Mouse (Mus musculus) brown adipose tissue, adult 24 weeks (tissue): Measurements from ENCODE around the gene Arl6ip5. TPM values are rescaled to one million over a fixed set of nuclear protein-coding genes. Genes with fewer than 3 reads are reported as not detected.

Source experiments
- H3K27ac ChIP-seq: fragments of 200-500 bp; replicated peaks from 2 replicates; pipeline ENCODE4 v1.5.1; 2012; ENCODE audit warnings: low read depth, mild to moderate bottlenecking, low read length
- H3K4me1 ChIP-seq: fragments of 200-500 bp; 2 replicates; pipeline ENCODE4 v1.6.1; 2012; ENCODE audit warnings: low read length, mixed read lengths; ENCODE audit not compliant: control insufficient read depth, insufficient read depth, insufficient read length
- H3K4me3 ChIP-seq: fragments of 200-500 bp; 2 replicates; pipeline ENCODE4 v1.5.1; 2012; ENCODE audit warnings: low read depth, mild to moderate bottlenecking, low read length, moderate library complexity; ENCODE audit not compliant: insufficient read depth
- polyA plus RNA-seq: library from polyadenylated mRNA; stranded (reverse); fragments of >200 nt; gene quantifications from 2 replicates; pipeline ENCODE4 v1.2.4, GENCODE M21; 2012; ENCODE audit not compliant: missing spikeins, insufficient read depth, insufficient read length

The Arl6ip5 gene
- polyA plus RNA-seq, 1 experiment: 45.7 TPM

GRCm38 (mm10) chr6:97273777-97274176 is 63.3 kb downstream of the Arl6ip5 start:
- H3K4me1 ChIP-seq: no peaks in the 10 kb centered on the region
- H3K4me3 ChIP-seq: no peak overlapping the region
- no peak overlapping the region for H3K27ac ChIP-seq

- Histone ChIP-seq H3K27ac (no peak overlapping the region), H3K4me1 (no peaks in the 10 kb centered on the region), H3K4me3 (no peak overlapping the region)
These were observed 65.3 kb downstream of the Arl6ip5 start for GRCm38 (mm10) chr6:97275760-97276159.

- Histone ChIP-seq H3K4me1 (no peaks in the 10 kb centered on the region), H3K27ac (no peak overlapping the region), H3K4me3 (no peak overlapping the region)
These were observed 65.9 kb downstream of the Arl6ip5 start for GRCm38 (mm10) chr6:97276366-97276765.

- no peak overlapping the region for H3K4me3 ChIP-seq
- H3K27ac ChIP-seq: no peak overlapping the region
- H3K4me1 ChIP-seq: no peaks in the 10 kb centered on the region
These were observed 66.5 kb downstream of the Arl6ip5 start for GRCm38 (mm10) chr6:97276890-97277497.

GRCm38 (mm10) chr6:97278014-97278787 is 67.7 kb downstream of the Arl6ip5 start:
- peak overlapping the region; percentile 35 for H3K4me3 ChIP-seq
- H3K27ac ChIP-seq: no peak overlapping the region
- H3K4me1 ChIP-seq: no peaks in the 10 kb centered on the region

GRCm38 (mm10) chr6:97278878-97279277 is 68.4 kb downstream of the Arl6ip5 start:
- no peak overlapping the region for H3K27ac ChIP-seq
- no peak overlapping the region for H3K4me3 ChIP-seq
- no peaks in the 10 kb centered on the region for H3K4me1 ChIP-seq

Other genes starting within 250 kb of the Arl6ip5 start
- gene Fam19a4, start 150.3 kb upstream of the Arl6ip5 start, polyA plus RNA-seq: not detected in 2 replicates
- 5.2 and 6.3 TPM in 2 replicates for gene Eogt, start 61.5 kb upstream of the Arl6ip5 start, polyA plus RNA-seq
- gene Tmf1, start 31.6 kb upstream of the Arl6ip5 start, polyA plus RNA-seq: 16.7 and 30.3 TPM in 2 replicates
- gene Uba3, start 5.0 kb upstream of the Arl6ip5 start, polyA plus RNA-seq: 79.5 and 89.8 TPM in 2 replicates
- gene Lmod3, start 42.1 kb downstream of the Arl6ip5 start, polyA plus RNA-seq: 1.9 and 4.4 TPM in 2 replicates